Mouse (Mus musculus): Measurements from ENCODE around the gene Pou4f2. TPM values are rescaled to one million over a fixed set of nuclear protein-coding genes. Genes with fewer than 3 reads are reported as not detected.

Gene Pou4f2
- total RNA-seq, 2 experiments from 2014 or later: not detected

DNA sequence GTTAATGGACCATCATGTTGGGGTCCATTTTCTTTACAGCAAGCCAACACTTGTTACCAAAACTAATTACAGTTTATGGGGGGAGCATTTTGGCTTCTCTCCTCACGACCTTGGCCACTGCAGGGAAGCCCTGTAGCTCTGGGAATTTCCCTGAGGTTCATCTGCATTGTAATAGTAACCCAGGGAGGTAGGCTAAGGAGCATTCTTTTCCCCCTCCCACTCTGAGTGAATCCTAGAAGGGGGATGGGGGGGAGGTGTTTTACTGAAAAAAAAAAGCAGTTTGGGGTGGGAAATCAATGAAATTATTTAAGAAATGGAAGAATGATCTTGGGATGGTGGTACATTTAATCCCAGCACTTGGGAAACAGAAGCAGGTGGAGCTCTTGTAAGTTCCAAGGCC, 12.5 kb downstream of the Pou4f2 start:
- no peak for DNase-seq (ENCODE audit: low spot score)
- intact Hi-C loops (cut with DNase I): no loop called here

GRCm38 (mm10) chr8:78420101-78420503, 16.3 kb downstream of the Pou4f2 start:
- no peak for DNase-seq (ENCODE audit: low spot score)
- intact Hi-C loops (cut with DNase I): no loop called here

- intact Hi-C loops (cut with DNase I): no loop called here
Measured at GRCm38 (mm10) chr8:78419272-78419671, 17.2 kb downstream of the Pou4f2 start.

GRCm38 (mm10) chr8:78390756-78391155, 45.7 kb downstream of the Pou4f2 start:
- no peak for DNase-seq (ENCODE audit: low spot score)
- intact Hi-C loops (cut with DNase I): no loop called here

More at GRCm38 (mm10) chr8:78419272-78419671, 17.2 kb downstream of the Pou4f2 start:
- DNase-seq (ENCODE audit: low spot score): no peak

Other genes starting within 250 kb of the Pou4f2 start
- not detected for gene Ttc29, start 223.3 kb downstream of the Pou4f2 start, total RNA-seq (2021)
- gene Rbmxl1, start 72.3 kb upstream of the Pou4f2 start, total RNA-seq (2021): 10 to 100 TPM; 18.2 to 20.1 TPM
- gene Slc10a7, start 72.7 kb upstream of the Pou4f2 start, total RNA-seq (2021): 1 to 10 TPM; 4.4 to 5.7 TPM

Data from heart, postnatal 25 days (tissue).